Mouse (Mus musculus) heart, adult 9 months (tissue): Measurements from ENCODE around the gene Adarb1.
"Not testable (repeated sequence)": the region's sequence is repeated elsewhere in the genome, so short reads cannot be mapped to it uniquely, and the experiment has no call there.

ENCODE experiments used
- DNase-seq, 2 experiments: peaks; one replicate each; pipeline ENCODE4 v3.0.0; 2022; ENCODE audit warnings: low spot score in 2 of 2

Adarb1 gene

GRCm38 (mm10) chr10:77315682-77316081 lies 102.4 kb downstream of the Adarb1 start:
- no peak for DNase-seq

- DNase-seq = peak; percentile 6 to 23
Measured at GRCm38 (mm10) chr10:77314711-77315266, 103.3 kb downstream of the Adarb1 start.

GRCm38 (mm10) chr10:77308978-77309377 lies 109.1 kb downstream of the Adarb1 start:
- no peak for DNase-seq

- DNase-seq = no peak
Measured at GRCm38 (mm10) chr10:77305766-77306165, 112.3 kb downstream of the Adarb1 start.

GRCm38 (mm10) chr10:77304840-77305533 lies 113.1 kb downstream of the Adarb1 start:
- DNase-seq = no peak

GRCm38 (mm10) chr10:77304362-77304761 lies 113.7 kb downstream of the Adarb1 start:
- DNase-seq = no peak

- no peak for DNase-seq
Measured at GRCm38 (mm10) chr10:77300934-77301297, 117.2 kb downstream of the Adarb1 start.

- DNase-seq = no peak
Measured at GRCm38 (mm10) chr10:77300237-77300933, 117.7 kb downstream of the Adarb1 start.

GRCm38 (mm10) chr10:77299194-77299593 lies 118.9 kb downstream of the Adarb1 start:
- DNase-seq = no peak

- no peak for DNase-seq
Measured at GRCm38 (mm10) chr10:77298621-77299020, 119.4 kb downstream of the Adarb1 start.

- DNase-seq = no peak
Measured at GRCm38 (mm10) chr10:77294691-77295090, 123.4 kb downstream of the Adarb1 start.

GRCm38 (mm10) chr10:77290624-77291366 lies 127.3 kb downstream of the Adarb1 start:
- no peak for DNase-seq

GRCm38 (mm10) chr10:77289559-77289958 lies 128.5 kb downstream of the Adarb1 start:
- no peak for DNase-seq

- no peak for DNase-seq
Measured at GRCm38 (mm10) chr10:77288639-77289195, 129.4 kb downstream of the Adarb1 start.

- DNase-seq = no peak
Measured at GRCm38 (mm10) chr10:77287626-77288025, 130.4 kb downstream of the Adarb1 start.

- DNase-seq = no peak
Measured at GRCm38 (mm10) chr10:77284832-77285231, 133.2 kb downstream of the Adarb1 start.

GRCm38 (mm10) chr10:77282822-77283221 lies 135.2 kb downstream of the Adarb1 start:
- peak; percentile 45 to 66 for DNase-seq

GRCm38 (mm10) chr10:77282085-77282484 lies 136.0 kb downstream of the Adarb1 start:
- not testable (repeated sequence) for DNase-seq

GRCm38 (mm10) chr10:77273798-77274197 lies 144.3 kb downstream of the Adarb1 start:
- no peak for DNase-seq

GRCm38 (mm10) chr10:77272980-77273730 lies 144.9 kb downstream of the Adarb1 start:
- DNase-seq = no peak

- DNase-seq = no peak
Measured at GRCm38 (mm10) chr10:77269129-77269528, 148.9 kb downstream of the Adarb1 start.
